Mouse (Mus musculus) hindbrain, embryonic 11.5 days (tissue): ENCODE measurements around the gene Crybg3. TPM values are rescaled to one million over a fixed set of nuclear protein-coding genes. Genes with fewer than 3 reads are reported as not detected.
A peak's percentile ranks its signal among the peaks of the same experiment; 100 is the strongest.
"Not testable (repeated sequence)": the region's sequence is repeated elsewhere in the genome, so short reads cannot be mapped to it uniquely, and the experiment has no call there.

Source experiments
- ATAC-seq: fragments of 200-750 bp; cut with Nextera tagmentation; 2 replicates; pipeline ENCODE4 v1.8.0; 2017; ENCODE audit warnings: mild to moderate bottlenecking, moderate TSS enrichment, moderate library complexity; ENCODE audit not compliant: low FRiP score
- DNase-seq: peaks from one replicate; pipeline ENCODE4 v3.0.0-alpha.2; 2015; ENCODE audit warnings: low spot score
- H3K27ac ChIP-seq: fragments of 300-500 bp; sonication (generic); 2 replicates; pipeline ENCODE4 v1.5.1; 2014; ENCODE audit warnings: mild to moderate bottlenecking, low read depth, low read length
- H3K27me3 ChIP-seq: fragments of 300-500 bp; sonication (generic); 2 replicates; pipeline ENCODE4 v1.6.1; 2014; ENCODE audit warnings: mild to moderate bottlenecking, low read length, moderate library complexity, mixed read lengths; ENCODE audit not compliant: control insufficient read depth, insufficient read depth
- H3K36me3 ChIP-seq: fragments of 300-500 bp; sonication (generic); 2 replicates; pipeline ENCODE4 v1.6.1; 2014; ENCODE audit warnings: mild to moderate bottlenecking, low read length, moderate library complexity, mixed read lengths; ENCODE audit not compliant: control insufficient read depth, insufficient read depth
- H3K4me1 ChIP-seq: fragments of 300-500 bp; sonication (generic); replicated peaks from 2 replicates; pipeline ENCODE4 v1.6.1; 2014; ENCODE audit warnings: low read length, mixed read lengths; ENCODE audit not compliant: control insufficient read depth, insufficient read depth
- H3K4me2 ChIP-seq: fragments of 300-500 bp; sonication (generic); replicated peaks from 2 replicates; pipeline ENCODE4 v1.6.1; 2014; ENCODE audit warnings: mild to moderate bottlenecking, low read depth, low read length
- H3K4me3 ChIP-seq: fragments of 300-500 bp; sonication (generic); 2 replicates; pipeline ENCODE4 v1.5.1; 2014; ENCODE audit warnings: low read depth, low read length
- H3K9ac ChIP-seq: fragments of 300-500 bp; sonication (generic); 2 replicates; pipeline ENCODE4 v1.6.1; 2014; ENCODE audit warnings: low read depth, low read length
- H3K9me3 ChIP-seq: fragments of 300-500 bp; sonication (generic); 2 replicates; pipeline ENCODE4 v1.6.1; 2016; ENCODE audit warnings: low read length; ENCODE audit not compliant: control insufficient read depth
- WGBS: fragments of 180-500 bp; shearing (Covaris S2); extraction: QIAGEN DNeasy Blood & Tissue Kit; methylation state at CpG from one replicate; pipeline ENCODE4 v1.1.7; 2014; 5-methylcytosine and 5-hydroxymethylcytosine counted together
- polyA plus RNA-seq: library from polyadenylated mRNA; unstranded; fragments of >200 nt; fragmentation: Nextera tagmentation; extraction: Ambion mirVana; gene quantifications from 2 replicates; pipeline ENCODE4 v1.2.1, GENCODE M21; 2014

The Crybg3 gene
- polyA plus RNA-seq, 1 experiment from 2014 or later: 10.4 TPM

GRCm38 (mm10) chr16:59471637-59472278 is 129.0 kb downstream of the Crybg3 start, which contains the start of gene Riox2:
Gene Riox2 (plus strand): TSS chr16:59471775.
- peak within 1 kb of the TSS; percentile 49 for H3K9ac ChIP-seq
- no peaks in the 10 kb centered on the region for H3K4me1 ChIP-seq
- no peaks in the 10 kb centered on the region for H3K9me3 ChIP-seq
- H3K36me3 ChIP-seq: no peaks in the 10 kb centered on the region
- H3K27ac ChIP-seq: no peak within 1 kb of the TSS
- peak within 1 kb of the TSS; percentile 76 for H3K4me2 ChIP-seq
- ATAC-seq (peak; percentile 96), DNase-seq (peak; percentile 88)
- 2% methylated on average over 55 of the region's 56 CpGs for WGBS
- no peaks in the 10 kb centered on the region for H3K27me3 ChIP-seq
- H3K4me3 ChIP-seq: peak within 1 kb of the TSS; percentile 58

GRCm38 (mm10) chr16:59469846-59470245 is 130.9 kb downstream of the Crybg3 start:
- H3K27me3 ChIP-seq: no peaks in the 10 kb centered on the region
- H3K4me2 ChIP-seq: no peak overlapping the region
- no peak overlapping the region for H3K27ac ChIP-seq
- no peaks in the 10 kb centered on the region for H3K36me3 ChIP-seq
- DNase-seq: no peak
- H3K9ac ChIP-seq: no peak overlapping the region
- H3K4me1 ChIP-seq: no peaks in the 10 kb centered on the region
- no peak for ATAC-seq
- no peaks in the 10 kb centered on the region for H3K9me3 ChIP-seq
- WGBS: 88% methylated on average over 1 of the region's 1 CpGs
- H3K4me3 ChIP-seq: no peak overlapping the region

GRCm38 (mm10) chr16:59463973-59464372 is 136.8 kb downstream of the Crybg3 start:
- Histone ChIP-seq H3K9ac (no peak overlapping the region), H3K36me3 (no peaks in the 10 kb centered on the region), H3K4me3 (no peak overlapping the region), H3K27ac (no peak overlapping the region), H3K4me2 (no peak overlapping the region), H3K9me3 (peaks cover 3% of the 10 kb centered on the region; the same call in 1 of the 2 replicates), H3K27me3 (no peaks in the 10 kb centered on the region), H3K4me1 (no peaks in the 10 kb centered on the region)
- DNase-seq: no peak
- WGBS: 95% methylated on average over 6 of the region's 6 CpGs
- no peak for ATAC-seq

GRCm38 (mm10) chr16:59463567-59463966 is 137.2 kb downstream of the Crybg3 start:
- Histone ChIP-seq H3K27ac (no peak overlapping the region), H3K9me3 (peaks cover 3% of the 10 kb centered on the region; the same call in 1 of the 2 replicates), H3K4me3 (no peak overlapping the region), H3K27me3 (no peaks in the 10 kb centered on the region), H3K4me1 (no peaks in the 10 kb centered on the region), H3K4me2 (no peak overlapping the region), H3K36me3 (no peaks in the 10 kb centered on the region), H3K9ac (no peak overlapping the region)
- WGBS: 77% methylated on average over 4 of the region's 4 CpGs
- 0 out of 2 replicates have a peak, but pooled peaks have one; percentile 40 for ATAC-seq
- no peak for DNase-seq

GRCm38 (mm10) chr16:59459259-59459861 is 141.4 kb downstream of the Crybg3 start:
- ATAC-seq: peak; percentile 45; the same call in 1 of the 2 replicates
- H3K9me3 ChIP-seq, H3K4me1 ChIP-seq, H3K27me3 ChIP-seq, DNase-seq, H3K27ac ChIP-seq, H3K36me3 ChIP-seq, H3K4me2 ChIP-seq, H3K4me3 ChIP-seq, H3K9ac ChIP-seq: not testable (repeated sequence)
- WGBS: 78% methylated on average over 5 of the region's 5 CpGs

- H3K4me2 ChIP-seq: no peak overlapping the region
- no peak for DNase-seq
- no peaks in the 10 kb centered on the region for H3K4me1 ChIP-seq
- H3K9me3 ChIP-seq: no peaks in the 10 kb centered on the region
- no peak overlapping the region for H3K27ac ChIP-seq
- WGBS: 87% methylated on average over 5 of the region's 5 CpGs
- H3K4me3 ChIP-seq: no peak overlapping the region
- H3K9ac ChIP-seq: no peak overlapping the region
- ATAC-seq: no peak
- no peaks in the 10 kb centered on the region for H3K36me3 ChIP-seq
- no peaks in the 10 kb centered on the region for H3K27me3 ChIP-seq
These were observed 149.0 kb downstream of the Crybg3 start for GRCm38 (mm10) chr16:59451813-59452212.

GRCm38 (mm10) chr16:59449092-59449491 is 151.7 kb downstream of the Crybg3 start:
- H3K4me1 ChIP-seq: no peaks in the 10 kb centered on the region
- no peak overlapping the region for H3K4me2 ChIP-seq
- no peaks in the 10 kb centered on the region for H3K36me3 ChIP-seq
- H3K27me3 ChIP-seq: no peaks in the 10 kb centered on the region
- no peak for DNase-seq
- no peak overlapping the region for H3K9ac ChIP-seq
- no peaks in the 10 kb centered on the region for H3K9me3 ChIP-seq
- no peak overlapping the region for H3K27ac ChIP-seq
- no peak overlapping the region for H3K4me3 ChIP-seq
- no peak for ATAC-seq

- Histone ChIP-seq H3K9me3 (no peaks in the 10 kb centered on the region), H3K4me1 (no peaks in the 10 kb centered on the region), H3K4me2 (no peak overlapping the region), H3K27me3 (no peaks in the 10 kb centered on the region), H3K4me3 (no peak overlapping the region), H3K36me3 (no peaks in the 10 kb centered on the region), H3K27ac (no peak overlapping the region), H3K9ac (no peak overlapping the region)
- WGBS: 67% methylated on average over 1 of the region's 1 CpGs
- ATAC-seq (no peak), DNase-seq (no peak)
These were observed 152.6 kb downstream of the Crybg3 start for GRCm38 (mm10) chr16:59448181-59448580.
